Mouse (Mus musculus) neural tube, embryonic 14.5 days (tissue): ENCODE results near the gene Coa4. TPM values are rescaled to one million over a fixed set of nuclear protein-coding genes. Genes with fewer than 3 reads are reported as not detected.

Experiments
- ATAC-seq: fragments of 200-750 bp; cut with Nextera tagmentation; 2 replicates; pipeline ENCODE4 v1.8.0; 2017; ENCODE audit warnings: low read depth, mild to moderate bottlenecking, moderate TSS enrichment, moderate library complexity
- H3K27ac ChIP-seq: fragments of 300-500 bp; sonication (generic); 2 replicates; pipeline ENCODE4 v1.5.1; 2014; ENCODE audit warnings: low read depth, mild to moderate bottlenecking, control low read depth, low read length, moderate library complexity, mixed read lengths
- H3K27me3 ChIP-seq: fragments of 300-500 bp; sonication (generic); 2 replicates; pipeline ENCODE4 v1.6.1; 2014; ENCODE audit warnings: low read length; ENCODE audit not compliant: control insufficient read depth, insufficient read depth
- H3K36me3 ChIP-seq: fragments of 300-500 bp; sonication (generic); 2 replicates; pipeline ENCODE4 v1.6.1; 2014; ENCODE audit warnings: low read length, mixed read lengths; ENCODE audit not compliant: control insufficient read depth, insufficient read depth
- H3K4me1 ChIP-seq: fragments of 300-500 bp; sonication (generic); 2 replicates; pipeline ENCODE4 v1.6.1; 2014; ENCODE audit warnings: low read length; ENCODE audit not compliant: control insufficient read depth, insufficient read depth
- H3K4me2 ChIP-seq: fragments of 300-500 bp; sonication (generic); 2 replicates; pipeline ENCODE4 v1.6.1; 2014; ENCODE audit warnings: mild to moderate bottlenecking, low read depth, low read length, control low read depth
- H3K4me3 ChIP-seq: fragments of 300-500 bp; sonication (generic); 2 replicates; pipeline ENCODE4 v1.5.1; 2014; ENCODE audit warnings: low read depth, low read length, control low read depth, mixed read lengths
- H3K9ac ChIP-seq: fragments of 300-500 bp; sonication (generic); replicated peaks from 2 replicates; pipeline ENCODE4 v1.6.1; 2014; ENCODE audit warnings: low read depth, mild to moderate bottlenecking, control low read depth, low read length, mixed read lengths
- H3K9me3 ChIP-seq: fragments of 300-500 bp; sonication (generic); 2 replicates; pipeline ENCODE4 v1.6.1; 2016; ENCODE audit warnings: low read length; ENCODE audit not compliant: control insufficient read depth
- WGBS: fragments of 180-500 bp; shearing (Covaris S2); extraction: QIAGEN DNeasy Blood & Tissue Kit; methylation state at CpG from one replicate; pipeline ENCODE4 v1.1.7; 2014; 5-methylcytosine and 5-hydroxymethylcytosine counted together
- polyA plus RNA-seq: library from polyadenylated mRNA; unstranded; fragments of >200 nt; fragmentation: Nextera tagmentation; extraction: Ambion mirVana; gene quantifications from 2 replicates; pipeline ENCODE4 v1.2.1, GENCODE M21; 2014

Gene Coa4
- polyA plus RNA-seq, 1 experiment from 2014 or later, result 18.1 TPM

- 37% methylated on average over 11 of the region's 11 CpGs for WGBS
Measured at GRCm38 (mm10) chr7:100495581-100496251, 41.2 kb upstream of the Coa4 start.

GRCm38 (mm10) chr7:100496371-100496770, 40.5 kb upstream of the Coa4 start:
- no peaks in the 10 kb centered on the region for H3K9me3 ChIP-seq
- no peak for ATAC-seq
- whole genome bisulfite sequencing, result 85% methylated on average over 6 of the region's 6 CpGs
- H3K9ac ChIP-seq, result no peak overlapping the region
- peaks cover 14% of the 10 kb centered on the region for H3K4me1 ChIP-seq
- 0 out of 2 replicates have a peak overlapping the region, but pooled peaks have one; percentile 16 for H3K4me2 ChIP-seq
- no peaks in the 10 kb centered on the region for H3K27me3 ChIP-seq
- H3K4me3 ChIP-seq, result no peak overlapping the region
- peak overlapping the region; percentile 78 for H3K27ac ChIP-seq
- 0 out of 2 replicates have a peak, but pooled peaks cover 2% of the 10 kb centered on the region for H3K36me3 ChIP-seq

More at GRCm38 (mm10) chr7:100495581-100496251, 41.2 kb upstream of the Coa4 start:
- Histone ChIP-seq H3K4me2 (peak overlapping the region; percentile 16; the same call in 1 of the 2 replicates), H3K4me3 (no peak overlapping the region), H3K9me3 (no peaks in the 10 kb centered on the region), H3K36me3 (0 out of 2 replicates have a peak, but pooled peaks cover 2% of the 10 kb centered on the region), H3K27ac (peak overlapping the region; percentile 78), H3K27me3 (no peaks in the 10 kb centered on the region), H3K9ac (0 out of 2 replicates have a peak overlapping the region, but pooled peaks have one; percentile 25), H3K4me1 (peaks cover 14% of the 10 kb centered on the region)
- peak; percentile 83 for ATAC-seq

GRCm38 (mm10) chr7:100496791-100497190, 40.1 kb upstream of the Coa4 start:
- no peak overlapping the region for H3K4me3 ChIP-seq
- no peaks in the 10 kb centered on the region for H3K27me3 ChIP-seq
- no peak overlapping the region for H3K9ac ChIP-seq
- WGBS, result 99% methylated on average over 9 of the region's 9 CpGs
- 0 out of 2 replicates have a peak, but pooled peaks cover 2% of the 10 kb centered on the region for H3K36me3 ChIP-seq
- ATAC-seq, result no peak
- H3K9me3 ChIP-seq, result no peaks in the 10 kb centered on the region
- H3K4me1 ChIP-seq, result peaks cover 14% of the 10 kb centered on the region
- H3K4me2 ChIP-seq, result no peak overlapping the region
- H3K27ac ChIP-seq, result no peak overlapping the region

- H3K27ac ChIP-seq, result no peak overlapping the region
- no peak for ATAC-seq
- 74% methylated on average over 4 of the region's 4 CpGs for WGBS
- no peaks in the 10 kb centered on the region for H3K9me3 ChIP-seq
- no peaks in the 10 kb centered on the region for H3K27me3 ChIP-seq
- peaks cover 14% of the 10 kb centered on the region for H3K4me1 ChIP-seq
- 0 out of 2 replicates have a peak, but pooled peaks cover 2% of the 10 kb centered on the region for H3K36me3 ChIP-seq
- H3K4me3 ChIP-seq, result no peak overlapping the region
- H3K4me2 ChIP-seq, result no peak overlapping the region
- no peak overlapping the region for H3K9ac ChIP-seq
Measured at GRCm38 (mm10) chr7:100497402-100497801, 39.5 kb upstream of the Coa4 start.

GRCm38 (mm10) chr7:100497982-100498381, 38.9 kb upstream of the Coa4 start:
- Histone ChIP-seq H3K36me3 (0 out of 2 replicates have a peak, but pooled peaks cover 2% of the 10 kb centered on the region), H3K4me1 (peaks cover 9% of the 10 kb centered on the region), H3K27me3 (no peaks in the 10 kb centered on the region), H3K9ac (no peak overlapping the region), H3K9me3 (no peaks in the 10 kb centered on the region), H3K4me3 (no peak overlapping the region), H3K27ac (no peak overlapping the region), H3K4me2 (no peak overlapping the region)
- no peak for ATAC-seq
- 91% methylated on average over 13 of the region's 13 CpGs for WGBS

- no peak for ATAC-seq
- Histone ChIP-seq H3K4me3 (no peak overlapping the region), H3K36me3 (0 out of 2 replicates have a peak, but pooled peaks cover 2% of the 10 kb centered on the region), H3K4me1 (peaks cover 9% of the 10 kb centered on the region), H3K4me2 (no peak overlapping the region), H3K9me3 (no peaks in the 10 kb centered on the region), H3K27ac (no peak overlapping the region), H3K9ac (no peak overlapping the region), H3K27me3 (no peaks in the 10 kb centered on the region)
Measured at GRCm38 (mm10) chr7:100499465-100499864, 37.4 kb upstream of the Coa4 start.

GRCm38 (mm10) chr7:100500276-100500977, 36.4 kb upstream of the Coa4 start:
- WGBS, result 69% methylated on average over 16 of the region's 16 CpGs
- peaks cover 4% of the 10 kb centered on the region for H3K4me1 ChIP-seq

GRCm38 (mm10) chr7:100501027-100501843, 35.6 kb upstream of the Coa4 start:
- H3K27me3 ChIP-seq, result no peaks in the 10 kb centered on the region
- 78% methylated on average over 6 of the region's 6 CpGs for WGBS
- no peak overlapping the region for H3K4me3 ChIP-seq
- H3K9ac ChIP-seq, result no peak overlapping the region
- H3K36me3 ChIP-seq, result 0 out of 2 replicates have a peak, but pooled peaks cover 2% of the 10 kb centered on the region
- no peak for ATAC-seq
- H3K4me2 ChIP-seq, result no peak overlapping the region
- H3K27ac ChIP-seq, result no peak overlapping the region
- H3K4me1 ChIP-seq, result no peaks in the 10 kb centered on the region
- H3K9me3 ChIP-seq, result no peaks in the 10 kb centered on the region

More at GRCm38 (mm10) chr7:100500276-100500977, 36.4 kb upstream of the Coa4 start:
- Histone ChIP-seq H3K27me3 (no peaks in the 10 kb centered on the region), H3K4me3 (no peak overlapping the region), H3K9ac (no peak overlapping the region), H3K27ac (no peak overlapping the region), H3K4me2 (no peak overlapping the region), H3K36me3 (0 out of 2 replicates have a peak, but pooled peaks cover 2% of the 10 kb centered on the region), H3K9me3 (no peaks in the 10 kb centered on the region)
- ATAC-seq, result no peak
